Comparison of ENCODE assay signal across 19 mouse cellular contexts in the genomic region with DNA sequence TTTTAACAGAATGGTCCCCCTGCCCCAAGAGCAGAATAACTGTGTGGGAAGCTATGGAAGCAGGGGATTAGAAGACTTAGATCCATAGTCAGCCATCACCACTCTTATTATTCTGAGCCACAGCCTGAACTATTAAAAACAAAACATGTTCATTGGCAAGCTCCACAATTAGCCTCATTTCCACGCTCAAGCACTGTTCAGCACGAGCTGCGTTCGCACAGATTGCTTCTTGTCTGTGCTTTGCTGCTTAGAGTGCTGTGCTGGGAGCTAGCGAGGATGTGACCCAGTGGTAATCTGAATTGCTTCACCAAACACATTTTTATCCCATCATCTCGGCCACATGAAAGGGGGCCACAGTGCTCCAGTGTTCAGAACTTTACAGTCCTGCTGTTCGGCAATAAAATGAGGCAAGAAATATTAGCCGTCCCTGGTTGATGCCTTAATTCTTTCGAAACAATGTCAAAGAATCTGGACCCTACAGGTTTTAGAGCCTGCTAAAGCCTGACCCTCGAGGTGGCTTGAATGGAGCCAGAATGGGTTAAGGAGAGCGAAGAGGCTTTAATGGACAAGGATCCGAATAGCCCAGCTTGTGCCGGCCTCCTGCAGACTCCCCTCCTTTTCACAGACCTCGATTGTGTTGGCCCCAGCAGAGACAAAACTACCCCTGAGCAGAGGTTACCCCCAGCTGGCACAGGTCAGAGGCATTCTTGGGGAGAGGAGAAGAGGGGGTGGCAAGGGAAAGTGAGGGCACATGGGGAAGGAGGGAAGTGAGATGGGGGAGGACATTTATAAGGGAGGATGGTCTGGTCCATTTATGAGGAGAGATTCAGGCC. TPM values are rescaled to one million over a fixed set of nuclear protein-coding genes. Genes with fewer than 3 reads are reported as not detected.
DNase-seq lines count a peak whose midpoint lies in the region; ATAC-seq and TF ChIP-seq lines count a peak whose summit lies in the region.
"Had no signal": no experiment of that assay in that cellular context is flagged by ENCODE, and none has a peak within 500 bp of the region (broad histone marks: within the 10 kb centered on the region; RNA-seq: fewer than 3 reads in every experiment).

No protein-coding gene starts in this region.

- ATAC-seq in hindbrain, embryonic 15.5 days (ENCODE audit: low FRiP score, low read depth) = no peak
- ATAC-seq in hindbrain, embryonic 13.5 days (ENCODE audit: low FRiP score) = no peak
- ATAC-seq in midbrain, postnatal 0 days (ENCODE audit: low FRiP score) = no peak

- no peaks in the 10 kb centered on the region for H3K9me3 ChIP-seq in hindbrain, embryonic 15.5 days
- H3K9me3 ChIP-seq in hindbrain, embryonic 13.5 days = no peaks in the 10 kb centered on the region
- no peaks in the 10 kb centered on the region for H3K9me3 ChIP-seq in embryonic facial prominence, embryonic 10.5 days
- no peaks in the 10 kb centered on the region for H3K9me3 ChIP-seq in midbrain, postnatal 0 days (ENCODE audit: low read length)
- H3K9me3 ChIP-seq: heart, embryonic 13.5 days; liver, embryonic 13.5 days had no signal

- no peak for TF ChIP-seq CTCF in midbrain, postnatal 0 days (IDR thresholded peaks at IDR 0.05)

- peaks cover 41% of the 10 kb centered on the region for H3K4me1 ChIP-seq in hindbrain, embryonic 15.5 days (replicated peaks)
- peaks cover 37% of the 10 kb centered on the region for H3K4me1 ChIP-seq in hindbrain, embryonic 13.5 days (replicated peaks)
- peaks cover 33% of the 10 kb centered on the region for H3K4me1 ChIP-seq in embryonic facial prominence, embryonic 10.5 days
- H3K4me1 ChIP-seq in midbrain, postnatal 0 days (ENCODE audit: insufficient read depth, low read length) = no peaks in the 10 kb centered on the region; the same call in 1 of the 2 replicates
- H3K4me1 ChIP-seq: liver, embryonic 13.5 days had no signal

- H3K4me2 ChIP-seq in hindbrain, embryonic 15.5 days = peak overlapping the region; percentile 24; the same call in 1 of the 2 replicates
- no peak overlapping the region for H3K4me2 ChIP-seq in hindbrain, embryonic 13.5 days
- H3K4me2 ChIP-seq in midbrain, postnatal 0 days (ENCODE audit: low read depth, low read length, poor library complexity, severe bottlenecking) = no peak overlapping the region
- H3K4me2 ChIP-seq: heart, embryonic 13.5 days; liver, embryonic 13.5 days had no signal

- H3K27me3 ChIP-seq in hindbrain, embryonic 15.5 days = peaks cover 63% of the 10 kb centered on the region
- peaks cover 85% of the 10 kb centered on the region for H3K27me3 ChIP-seq in hindbrain, embryonic 13.5 days
- H3K27me3 ChIP-seq in embryonic facial prominence, embryonic 10.5 days (replicated peaks; ENCODE audit: low read depth, poor library complexity, severe bottlenecking) = peaks cover 100% of the 10 kb centered on the region
- H3K27me3 ChIP-seq in midbrain, postnatal 0 days (ENCODE audit: insufficient read depth, low read length) = peaks cover 22% of the 10 kb centered on the region

- H3K9ac ChIP-seq in hindbrain, embryonic 15.5 days = no peak overlapping the region
- H3K9ac ChIP-seq in hindbrain, embryonic 13.5 days = no peak overlapping the region
- H3K9ac ChIP-seq in midbrain, postnatal 0 days (replicated peaks; ENCODE audit: low read length, poor library complexity, severe bottlenecking) = no peak overlapping the region
- H3K9ac ChIP-seq: heart, embryonic 13.5 days; liver, embryonic 13.5 days had no signal

- WGBS in hindbrain, embryonic 15.5 days = 15% methylated on average over 14 of the region's 14 CpGs
- 8% methylated on average over 14 of the region's 14 CpGs for WGBS in hindbrain, embryonic 13.5 days
- WGBS in embryonic facial prominence, embryonic 10.5 days = 20% methylated on average over 14 of the region's 14 CpGs
- 15% methylated on average over 14 of the region's 14 CpGs for WGBS in midbrain, postnatal 0 days

- peak; percentile 19 for DNase-seq in embryonic facial prominence, embryonic 10.5 days (ENCODE audit: low spot score)
- peak; percentile 56 to 82 for DNase-seq in layer of hippocampus, adult 18-20 months (ENCODE audit: low spot score in 2 of 2)
- peak; percentile 67 for DNase-seq in midbrain, postnatal 0 days (ENCODE audit: low spot score)
- no peak for DNase-seq in adipocyte (ENCODE audit: low spot score)
- DNase-seq in kidney, adult 8-10 months = no peak
- DNase-seq in kidney, adult 18-20 months = no peak
- DNase-seq: liver, embryonic 13.5 days; thymus, postnatal 4 days had no signal

- peak overlapping the region; percentile 17 for H3K27ac ChIP-seq in hindbrain, embryonic 15.5 days (replicated peaks)
- H3K27ac ChIP-seq in hindbrain, embryonic 13.5 days = no peak overlapping the region
- no peak overlapping the region for H3K27ac ChIP-seq in embryonic facial prominence, embryonic 10.5 days (replicated peaks)
- no peak overlapping the region for H3K27ac ChIP-seq in midbrain, postnatal 0 days (ENCODE audit: low read depth, low read length)
- H3K27ac ChIP-seq: heart, embryonic 13.5 days; liver, embryonic 13.5 days; macrophage had no signal

- H3K4me3 ChIP-seq in hindbrain, embryonic 15.5 days = no peak overlapping the region
- no peak overlapping the region for H3K4me3 ChIP-seq in hindbrain, embryonic 13.5 days
- no peak overlapping the region for H3K4me3 ChIP-seq in embryonic facial prominence, embryonic 10.5 days
- H3K4me3 ChIP-seq in midbrain, postnatal 0 days (ENCODE audit: low read depth, low read length) = no peak overlapping the region
- H3K4me3 ChIP-seq: heart, embryonic 13.5 days; liver, embryonic 13.5 days had no signal

- no peaks in the 10 kb centered on the region for H3K36me3 ChIP-seq in hindbrain, embryonic 15.5 days
- no peaks in the 10 kb centered on the region for H3K36me3 ChIP-seq in hindbrain, embryonic 13.5 days
- no peaks in the 10 kb centered on the region for H3K36me3 ChIP-seq in embryonic facial prominence, embryonic 10.5 days (replicated peaks)
- no peaks in the 10 kb centered on the region for H3K36me3 ChIP-seq in midbrain, postnatal 0 days (ENCODE audit: insufficient read depth, low read length)
- H3K36me3 ChIP-seq: heart, embryonic 13.5 days; liver, embryonic 13.5 days had no signal

RNA-seq across cellular contexts. Expression of a gene that starts 2.4 kb away (rescaled TPM):
- 10.0 and 16.1 TPM in 2 replicates for polyA plus RNA-seq in hindbrain, embryonic 15.5 days (2015; fragmentation: Nextera tagmentation; extraction: Ambion mirVana)
- 5.2 and 5.6 TPM in 2 replicates for polyA plus RNA-seq in hindbrain, embryonic 13.5 days (2015; fragmentation: Nextera tagmentation; extraction: Ambion mirVana)
- polyA plus RNA-seq in embryonic facial prominence, embryonic 10.5 days (2016; fragmentation: Nextera tagmentation; extraction: Ambion mirVana) = 0.83 and 0.92 TPM in 2 replicates
- 1 to 10 TPM; 5.4 to 5.7 TPM for total RNA-seq in layer of hippocampus, adult 18-20 months (2021)
- total RNA-seq in midbrain, postnatal 0 days (2014; rRNA removed) = 5.3 and 13.3 TPM in 2 replicates
- polyA plus RNA-seq in midbrain, postnatal 0 days (2015; fragmentation: Nextera tagmentation; extraction: Ambion mirVana) = 3.2 and 3.7 TPM in 2 replicates
- polyA plus RNA-seq: C2C12, macrophage had no signal

RNA-seq across cellular contexts. Expression of a gene that starts 19.9 kb away (rescaled TPM):
- polyA plus RNA-seq in hindbrain, embryonic 15.5 days (2015; fragmentation: Nextera tagmentation; extraction: Ambion mirVana) = 0.06 TPM in 1 of 2 replicates, not detected in the other
- not detected in 2 replicates for polyA plus RNA-seq in hindbrain, embryonic 13.5 days (2015; fragmentation: Nextera tagmentation; extraction: Ambion mirVana)
- not detected in 2 replicates for polyA plus RNA-seq in embryonic facial prominence, embryonic 10.5 days (2016; fragmentation: Nextera tagmentation; extraction: Ambion mirVana)
- not detected for total RNA-seq in layer of hippocampus, adult 18-20 months (2021)
- 0.09 and 0.11 TPM in 2 replicates for total RNA-seq in midbrain, postnatal 0 days (2014; rRNA removed)
- not detected in 2 replicates for polyA plus RNA-seq in midbrain, postnatal 0 days (2015; fragmentation: Nextera tagmentation; extraction: Ambion mirVana)
- polyA plus RNA-seq: C2C12; embryonic facial prominence, embryonic 11.5 days; large intestine, adult 2 months; macrophage; neural tube, embryonic 14.5 days had no signal

RNA-seq across cellular contexts. Expression of a gene that starts 32.9 kb away (rescaled TPM):
- polyA plus RNA-seq in hindbrain, embryonic 15.5 days (2015; fragmentation: Nextera tagmentation; extraction: Ambion mirVana) = 0.05 and 0.06 TPM in 2 replicates
- polyA plus RNA-seq in hindbrain, embryonic 13.5 days (2015; fragmentation: Nextera tagmentation; extraction: Ambion mirVana) = not detected in 2 replicates
- polyA plus RNA-seq in embryonic facial prominence, embryonic 10.5 days (2016; fragmentation: Nextera tagmentation; extraction: Ambion mirVana) = 0.05 TPM in 1 of 2 replicates, not detected in the other
- under 1 TPM in 1 of 2 experiments, not detected in 1; 0.07 TPM for total RNA-seq in layer of hippocampus, adult 18-20 months (2021)
- total RNA-seq in midbrain, postnatal 0 days (2014; rRNA removed) = 0.16 and 0.47 TPM in 2 replicates
- polyA plus RNA-seq in midbrain, postnatal 0 days (2015; fragmentation: Nextera tagmentation; extraction: Ambion mirVana) = 0.07 and 0.31 TPM in 2 replicates
- total RNA-seq: adrenal gland, adult 18-20 months had no signal
- polyA plus RNA-seq: C2C12; embryonic facial prominence, embryonic 11.5 days; frontal cortex, adult 2 months; intestine, embryonic 14.5 days; large intestine, adult 2 months; macrophage; neural tube, embryonic 14.5 days had no signal

RNA-seq across cellular contexts. Expression of a gene that starts 57.6 kb away (rescaled TPM):
- 1.2 and 1.5 TPM in 2 replicates for polyA plus RNA-seq in hindbrain, embryonic 15.5 days (2015; fragmentation: Nextera tagmentation; extraction: Ambion mirVana)
- 0.32 and 0.41 TPM in 2 replicates for polyA plus RNA-seq in hindbrain, embryonic 13.5 days (2015; fragmentation: Nextera tagmentation; extraction: Ambion mirVana)
- polyA plus RNA-seq in embryonic facial prominence, embryonic 10.5 days (2016; fragmentation: Nextera tagmentation; extraction: Ambion mirVana) = 0.20 and 0.40 TPM in 2 replicates
- 1 to 10 TPM; 4.0 to 4.1 TPM for total RNA-seq in layer of hippocampus, adult 18-20 months (2021)
- 4.7 and 4.9 TPM in 2 replicates for total RNA-seq in midbrain, postnatal 0 days (2014; rRNA removed)
- polyA plus RNA-seq in midbrain, postnatal 0 days (2015; fragmentation: Nextera tagmentation; extraction: Ambion mirVana) = 0.80 and 0.98 TPM in 2 replicates
- total RNA-seq: adrenal gland, adult 18-20 months had no signal
- polyA plus RNA-seq: C2C12; large intestine, adult 2 months; liver, embryonic 13.5 days; macrophage had no signal

Comparison
In these comparisons a context has a peak if more than half of its experiments do, and no peak if none do; other contexts are left out.
1. DNase-seq: peak in embryonic facial prominence, embryonic 10.5 days (single experiment), layer of hippocampus, adult 18-20 months (2 of 2) and midbrain, postnatal 0 days (single experiment); none in adipocyte (single experiment), kidney, adult 8-10 months (0 of 2) and kidney, adult 18-20 months (single experiment).